Mouse (Mus musculus) T-helper 1 cell (primary cell): ENCODE measurements around the gene Ntng1.
"Not testable (repeated sequence)": the region's sequence is repeated elsewhere in the genome, so short reads cannot be mapped to it uniquely, and the experiment has no call there.

Experiments used
- in situ Hi-C: fragments of 300-600 bp; cut with MboI, MseI; formaldehyde crosslinking; loops from one replicate; pipeline ENCODE4 v1.15.1; 2025; ENCODE audit warnings: high pct_unique_total_duplicates

The Ntng1 gene

GRCm38 (mm10) chr3:109783231-109783630 lies 360.6 kb downstream of the Ntng1 start:
- in situ Hi-C loops: no loop called here

- in situ Hi-C loops: no loop called here
Observed at GRCm38 (mm10) chr3:109782289-109782951, 361.4 kb downstream of the Ntng1 start.

GRCm38 (mm10) chr3:109781917-109782288 lies 361.9 kb downstream of the Ntng1 start:
- in situ Hi-C loops: no loop called here

GRCm38 (mm10) chr3:109775200-109775599 lies 368.6 kb downstream of the Ntng1 start:
- in situ Hi-C loops: no loop called here

- in situ Hi-C loops: no loop called here
Observed at GRCm38 (mm10) chr3:109772120-109772519, 371.7 kb downstream of the Ntng1 start.

- in situ Hi-C loops: no loop called here
Observed at GRCm38 (mm10) chr3:109766939-109767338, 376.9 kb downstream of the Ntng1 start.

GRCm38 (mm10) chr3:109765608-109766007 lies 378.2 kb downstream of the Ntng1 start:
- in situ Hi-C loops: no loop called here

- in situ Hi-C loops: no loop called here
Observed at GRCm38 (mm10) chr3:109765141-109765540, 378.7 kb downstream of the Ntng1 start.

GRCm38 (mm10) chr3:109756426-109756825 lies 387.4 kb downstream of the Ntng1 start:
- in situ Hi-C loops: no loop called here

- in situ Hi-C loops: not testable (repeated sequence)
Observed at GRCm38 (mm10) chr3:109747593-109747992, 396.2 kb downstream of the Ntng1 start.

- in situ Hi-C loops: no loop called here
Observed at GRCm38 (mm10) chr3:109740466-109741102, 403.2 kb downstream of the Ntng1 start.

- in situ Hi-C loops: no loop called here
Observed at GRCm38 (mm10) chr3:109732327-109733182, 411.3 kb downstream of the Ntng1 start.

GRCm38 (mm10) chr3:109731592-109732230 lies 412.1 kb downstream of the Ntng1 start:
- in situ Hi-C loops: no loop called here
